Mouse (Mus musculus) CH12.LX (cell line): Measurements from ENCODE around the gene Serpinb1b. TPM values are rescaled to one million over a fixed set of nuclear protein-coding genes. Genes with fewer than 3 reads are reported as not detected.

Source experiments
- DNase-seq: peaks from one replicate; pipeline ENCODE4 v3.0.0-alpha.2; 2013; ENCODE audit errors: extremely low read depth
- H3K27ac ChIP-seq: 2 replicates; pipeline ENCODE4 v1.5.1; 2012; ENCODE audit warnings: low read depth, mild to moderate bottlenecking, control low read depth, moderate library complexity; ENCODE audit not compliant: insufficient read depth
- H3K27me3 ChIP-seq: replicated peaks from 2 replicates; pipeline ENCODE3; 2012; ENCODE audit warnings: inconsistent platforms
- H3K36me3 ChIP-seq, 2 experiments: replicated peaks in 1 of 2; 2 replicates each; pipeline versions ENCODE3 to v1.6.1; 2012; ENCODE audit warnings: inconsistent platforms in 1 of 2, low read length in 1 of 2, mild to moderate bottlenecking in 1 of 2, mixed read lengths in 1 of 2, moderate library complexity in 1 of 2; ENCODE audit not compliant: control insufficient read depth in 1 of 2, insufficient read depth in 1 of 2
- H3K4me1 ChIP-seq, 2 experiments: 2 replicates each; pipeline ENCODE4 v1.6.1; 2012; ENCODE audit warnings: inconsistent platforms in 1 of 2, moderate library complexity in 1 of 2; ENCODE audit not compliant: insufficient read depth in 2 of 2, control insufficient read depth in 1 of 2
- H3K4me2 ChIP-seq: 2 replicates; pipeline ENCODE4 v1.6.1; 2012; ENCODE audit warnings: low read depth, mild to moderate bottlenecking, control low read depth; ENCODE audit not compliant: poor library complexity, insufficient read depth, severe bottlenecking
- H3K4me3 ChIP-seq, 3 experiments: fragments of 150-350 bp in 1 of 3; sonication (generic) in 1 of 3; replicated peaks in 1 of 3; 2 replicates each; pipeline versions ENCODE3 to v1.5.1; 2011 to 2012; ENCODE audit warnings: low read depth in 2 of 3, low read length in 2 of 3, mild to moderate bottlenecking in 2 of 3, moderate library complexity in 2 of 3, control low read depth in 1 of 3, improper control_type of control experiment in 1 of 3, inconsistent platforms in 1 of 3, mixed read lengths in 1 of 3; ENCODE audit not compliant: poor library complexity in 1 of 3
- H3K79me2 ChIP-seq: replicated peaks from 2 replicates; pipeline ENCODE4 v1.6.1; 2012; ENCODE audit warnings: mild to moderate bottlenecking, moderate library complexity; ENCODE audit not compliant: control insufficient read depth, poor library complexity, insufficient read depth, severe bottlenecking; ENCODE audit errors: extremely low read depth
- H3K9ac ChIP-seq: 2 replicates; pipeline ENCODE4 v1.6.1; 2012; ENCODE audit warnings: low read depth, mild to moderate bottlenecking, control low read depth, moderate library complexity; ENCODE audit not compliant: insufficient read depth
- H3K9me3 ChIP-seq: replicated peaks from 2 replicates; pipeline ENCODE3; 2012; ENCODE audit warnings: low read length, inconsistent platforms, mixed read lengths
- BHLHE40 ChIP-seq: IDR thresholded peaks from 2 replicates; pipeline ENCODE4 v1.6.1; 2011; ENCODE audit warnings: mild to moderate bottlenecking, low read depth, low read length, improper control_type of control experiment
- CHD1 ChIP-seq: IDR thresholded peaks from 2 replicates; pipeline ENCODE4 v1.6.1; 2012; ENCODE audit warnings: low read depth, low read length, improper control_type of control experiment, inconsistent platforms
- CHD2 ChIP-seq: IDR thresholded peaks from 2 replicates; pipeline ENCODE4 v1.6.1; 2011; ENCODE audit warnings: low read length, improper control_type of control experiment
- CTCF ChIP-seq, 2 experiments: IDR thresholded peaks in 1 of 2; conservative IDR thresholded peaks in 1 of 2; 2 replicates each; pipeline ENCODE4 v1.5.1; 2011 to 2012; ENCODE audit warnings: low read depth in 2 of 2, low read length in 2 of 2, improper control_type of control experiment in 1 of 2, inconsistent platforms in 1 of 2, mild to moderate bottlenecking in 1 of 2, moderate library complexity in 1 of 2
- E2F4 ChIP-seq: IDR thresholded peaks from 2 replicates; pipeline ENCODE4 v1.6.1; 2011; ENCODE audit warnings: low read depth, low read length, improper control_type of control experiment; ENCODE audit not compliant: insufficient replicate concordance
- EP300 ChIP-seq: IDR thresholded peaks from 2 replicates; pipeline ENCODE4 v1.6.1; 2011; ENCODE audit warnings: low read length, improper control_type of control experiment
- ETS1 ChIP-seq: conservative IDR thresholded peaks from 2 replicates; pipeline ENCODE4 v1.6.1; 2012; ENCODE audit warnings: low read depth, mild to moderate bottlenecking, inconsistent platforms, low read length, improper control_type of control experiment, moderate library complexity
- GABPA ChIP-seq: IDR thresholded peaks from 2 replicates; pipeline ENCODE4 v1.6.1; 2012; ENCODE audit warnings: low read depth, low read length, improper control_type of control experiment, inconsistent platforms; ENCODE audit not compliant: insufficient replicate concordance
- IRF4 ChIP-seq: IDR thresholded peaks from 2 replicates; pipeline ENCODE4 v1.6.1; 2014; ENCODE audit warnings: low read depth, mild to moderate bottlenecking, inconsistent platforms, low read length, improper control_type of control experiment
- JUN ChIP-seq: IDR thresholded peaks from 2 replicates; pipeline ENCODE4 v1.6.1; 2011; ENCODE audit warnings: low read depth, mild to moderate bottlenecking, low read length, improper control_type of control experiment, moderate library complexity; ENCODE audit not compliant: insufficient read depth
- JUND ChIP-seq: conservative IDR thresholded peaks from 2 replicates; pipeline ENCODE4 v1.6.1; 2011; ENCODE audit warnings: low read depth, low read length, improper control_type of control experiment
- MAX ChIP-seq: IDR thresholded peaks from 2 replicates; pipeline ENCODE4 v1.6.1; 2011; ENCODE audit warnings: low read length, improper control_type of control experiment
- MAZ ChIP-seq: IDR thresholded peaks from 2 replicates; pipeline ENCODE4 v1.6.1; 2012; ENCODE audit warnings: low read depth, mild to moderate bottlenecking, inconsistent platforms, low read length, improper control_type of control experiment, moderate library complexity
- MXI1 ChIP-seq: IDR thresholded peaks from 2 replicates; pipeline ENCODE4 v1.6.1; 2011; ENCODE audit warnings: mild to moderate bottlenecking, low read depth, low read length, improper control_type of control experiment
- MYC ChIP-seq: IDR thresholded peaks from 2 replicates; pipeline ENCODE4 v1.6.1; 2011; ENCODE audit warnings: low read depth, mild to moderate bottlenecking, improper control_type of control experiment, low read length
- NRF1 ChIP-seq: IDR thresholded peaks from 2 replicates; pipeline ENCODE4 v1.6.1; 2014; ENCODE audit warnings: low read depth, mild to moderate bottlenecking, inconsistent platforms, low read length, improper control_type of control experiment, moderate library complexity
- PAX5 ChIP-seq: IDR thresholded peaks from 2 replicates; pipeline ENCODE4 v1.6.1; 2012; ENCODE audit warnings: low read length, inconsistent platforms, mixed read lengths
- POLR2A ChIP-seq: IDR thresholded peaks from 2 replicates; pipeline ENCODE4 v1.6.1; 2011; ENCODE audit warnings: low read depth, mild to moderate bottlenecking, improper control_type of control experiment, low read length
- POLR2AphosphoS2 ChIP-seq: IDR thresholded peaks from 2 replicates; pipeline ENCODE4 v1.6.1; 2011; ENCODE audit warnings: low read depth, low read length, improper control_type of control experiment
- SIN3A ChIP-seq: IDR thresholded peaks from 2 replicates; pipeline ENCODE4 v1.6.1; 2012; ENCODE audit warnings: low read length, improper control_type of control experiment, inconsistent platforms
- TBP ChIP-seq: conservative IDR thresholded peaks from 2 replicates; pipeline ENCODE4 v1.6.1; 2011; ENCODE audit warnings: low read depth, low read length, improper control_type of control experiment
- TCF12 ChIP-seq: IDR thresholded peaks from 2 replicates; pipeline ENCODE4 v1.6.1; 2014; ENCODE audit warnings: low read depth, mild to moderate bottlenecking, inconsistent platforms, low read length, improper control_type of control experiment
- UBTF ChIP-seq: IDR thresholded peaks from 2 replicates; pipeline ENCODE4 v1.6.1; 2012; ENCODE audit warnings: low read depth, mild to moderate bottlenecking, inconsistent platforms, low read length, improper control_type of control experiment, moderate library complexity
- USF2 ChIP-seq: conservative IDR thresholded peaks from 2 replicates; pipeline ENCODE4 v1.6.1; 2011; ENCODE audit warnings: low read depth, low read length, improper control_type of control experiment
- ZC3H11A ChIP-seq: IDR thresholded peaks from 2 replicates; pipeline ENCODE4 v1.6.1; 2012; ENCODE audit warnings: low read depth, mild to moderate bottlenecking, inconsistent platforms, low read length, improper control_type of control experiment
- ZKSCAN1 ChIP-seq: IDR thresholded peaks from 2 replicates; pipeline ENCODE4 v1.6.1; 2012; ENCODE audit warnings: low read depth, inconsistent platforms, low read length, improper control_type of control experiment, borderline replicate concordance
- ZMIZ1 ChIP-seq: IDR thresholded peaks from 2 replicates; pipeline ENCODE4 v1.6.1; 2012; ENCODE audit warnings: low read depth, mild to moderate bottlenecking, inconsistent platforms, low read length, improper control_type of control experiment
- ZNF384 ChIP-seq: IDR thresholded peaks from 2 replicates; pipeline ENCODE4 v1.6.1; 2012; ENCODE audit warnings: low read depth, low read length, improper control_type of control experiment, inconsistent platforms
- dilution Hi-C: fragments of 300-500 bp; cut with MboI; formaldehyde crosslinking; loops from 2 replicates; pipeline ENCODE4 v1.14.3; 2020; ENCODE audit warnings: low sequenced_read_pairs; ENCODE audit not compliant: extremely low pct_unique_long_range_greater_than_20kb, extremely low pct_ligation_motif_present
- in situ Hi-C: fragments of 300-500 bp; cut with MboI; formaldehyde crosslinking; loops from 3 replicates; pipeline ENCODE4 v1.14.3; 2019; ENCODE audit warnings: low sequenced_read_pairs, low pct_ligation_motif_present, low pct_unique_long_range_greater_than_20kb, mixed read lengths
- polyA plus RNA-seq: library from polyadenylated mRNA; unstranded; fragments of >175 nt; gene quantifications from 2 replicates; pipeline ENCODE4 v1.2.1, GENCODE M21; 2012; ENCODE audit warnings: low read depth; ENCODE audit not compliant: insufficient read length
- total RNA-seq, 2 experiments: library from RNA; depleted of rRNA; stranded (reverse); fragments of 300-350 nt in 1 of 2; fragments of >200 nt in 1 of 2; gene quantifications; 2 replicates each; pipeline ENCODE4 v1.2.3; 2012 to 2014

Gene Serpinb1b
- total and polyA plus RNA-seq, 3 experiments: 0.08 to 0.98 (median 0.64) TPM

- Histone ChIP-seq H3K4me1 (peaks cover 0 to 4% of the 10 kb centered on the region in 2 experiments; a peak in 1 of 4 replicates), H3K9me3 (no peaks in the 10 kb centered on the region), H3K79me2 (no peaks in the 10 kb centered on the region), H3K27ac (no peak overlapping the region), H3K36me3 (no peaks in the 10 kb centered on the region), H3K9ac (no peak overlapping the region), H3K27me3 (no peaks in the 10 kb centered on the region), H3K4me3 (no peak overlapping the region), H3K4me2 (no peak overlapping the region)
- in situ Hi-C loops (no loop called here), dilution Hi-C loops (no loop called here)
- no peak for DNase-seq
- TF ChIP-seq ZMIZ1 (no peak), MYC (no peak), ZC3H11A (no peak), MAZ (no peak), CTCF (conservative IDR thresholded peaks at IDR 0.05 in 1 of 2, IDR thresholded peaks at IDR 0.05 in 1 of 2; ENCODE audit: low read depth in 2 of 2, low read length in 2 of 2) (no peak), EP300 (no peak), TCF12 (no peak), SIN3A (no peak), ZKSCAN1 (no peak), TBP (no peak), BHLHE40 (no peak), UBTF (no peak), MXI1 (no peak)
Measured at GRCm38 (mm10) chr13:33047234-33047633, 31.1 kb upstream of the Serpinb1b start.

GRCm38 (mm10) chr13:33048187-33048586, 30.2 kb upstream of the Serpinb1b start:
- in situ Hi-C loops: no loop called here
- dilution Hi-C loops: no loop called here

More at GRCm38 (mm10) chr13:33048187-33048586, 30.2 kb upstream of the Serpinb1b start:
- Histone ChIP-seq H3K4me2 (no peak overlapping the region), H3K4me1 (peaks cover 0 to 4% of the 10 kb centered on the region in 2 experiments; a peak in 1 of 4 replicates), H3K36me3 (no peaks in the 10 kb centered on the region), H3K9ac (no peak overlapping the region), H3K27me3 (no peaks in the 10 kb centered on the region), H3K4me3 (no peak overlapping the region), H3K79me2 (no peaks in the 10 kb centered on the region), H3K27ac (no peak overlapping the region)
- DNase-seq: no peak
- TF ChIP-seq CTCF (conservative IDR thresholded peaks at IDR 0.05 in 1 of 2, IDR thresholded peaks at IDR 0.05 in 1 of 2; ENCODE audit: low read depth in 2 of 2, low read length in 2 of 2): no peak
- no peak for TF ChIP-seq ZNF384
- no peak for TF ChIP-seq MAX
- no peak for TF ChIP-seq POLR2AphosphoS2
- no peak for TF ChIP-seq JUN
- TF ChIP-seq CHD2: no peak
- TF ChIP-seq UBTF: no peak
- no peak for TF ChIP-seq TCF12
- TF ChIP-seq TBP: no peak
- TF ChIP-seq CHD1: no peak
- TF ChIP-seq USF2: no peak
- TF ChIP-seq MXI1: no peak
- no peak for TF ChIP-seq NRF1
- no peak for TF ChIP-seq JUND
- no peak for TF ChIP-seq IRF4
- TF ChIP-seq GABPA: no peak
- no peak for TF ChIP-seq PAX5
- no peak for TF ChIP-seq POLR2A
- no peak for TF ChIP-seq ETS1
- TF ChIP-seq E2F4: no peak
- TF ChIP-seq, all 38 proteins: peak for 0
- H3K9me3 ChIP-seq: no peaks in the 10 kb centered on the region
